Mouse (Mus musculus): ENCODE measurements around the gene Jmjd8. TPM values are rescaled to one million over a fixed set of nuclear protein-coding genes. Genes with fewer than 3 reads are reported as not detected.

The Jmjd8 gene
- polyA plus RNA-seq, 1 experiment from 2014 or later = 39.5 TPM

- peaks cover 27% of the 10 kb centered on the region for H3K36me3 ChIP-seq (ENCODE audit: control insufficient read depth, insufficient read depth, low read length)
- no peaks in the 10 kb centered on the region for H3K9me3 ChIP-seq (ENCODE audit: control insufficient read depth, low read length)
- peak overlapping the region; percentile 74 for H3K9ac ChIP-seq (ENCODE audit: low read length)
- H3K4me1 ChIP-seq (replicated peaks; ENCODE audit: control insufficient read depth, insufficient read depth, low read length) = peaks cover 30% of the 10 kb centered on the region
- peak overlapping the region; percentile 88 for H3K4me3 ChIP-seq (ENCODE audit: low read depth, low read length)
- peak overlapping the region; percentile 91 for H3K4me2 ChIP-seq (ENCODE audit: low read length)
- no peaks in the 10 kb centered on the region for H3K27me3 ChIP-seq (replicated peaks; ENCODE audit: control insufficient read depth, insufficient read depth, low read length)
- peak; percentile 97 for DNase-seq (ENCODE audit: low spot score)
- ATAC-seq (replicated peaks; ENCODE audit: low FRiP score, low TSS enrichment, low read depth) = peak; percentile 71
- peak overlapping the region; percentile 98 for H3K27ac ChIP-seq (ENCODE audit: low read depth)
- WGBS = under 1% methylated on average over 45 of the region's 45 CpGs
Observed at GRCm38 (mm10) chr17:25791843-25792527, 36.7 kb upstream of the Jmjd8 start.

GRCm38 (mm10) chr17:25792615-25793014 is 36.1 kb upstream of the Jmjd8 start, which contains the start of gene Fam173a:
Fam173a (minus strand) TSS chr17:25792901.
- under 1% methylated on average over 14 of the region's 14 CpGs for WGBS
- Histone ChIP-seq H3K4me2 (ENCODE audit: low read length) (peak within 1 kb of the TSS; percentile 91), H3K27me3 (replicated peaks; ENCODE audit: control insufficient read depth, insufficient read depth, low read length) (no peaks in the 10 kb centered on the region), H3K27ac (ENCODE audit: low read depth) (peak within 1 kb of the TSS; percentile 98), H3K36me3 (ENCODE audit: control insufficient read depth, insufficient read depth, low read length) (peaks cover 21% of the 10 kb centered on the region), H3K4me1 (replicated peaks; ENCODE audit: control insufficient read depth, insufficient read depth, low read length) (peaks cover 35% of the 10 kb centered on the region), H3K9ac (ENCODE audit: low read length) (peak within 1 kb of the TSS; percentile 74), H3K4me3 (ENCODE audit: low read depth, low read length) (peak within 1 kb of the TSS; percentile 88), H3K9me3 (ENCODE audit: control insufficient read depth, low read length) (no peaks in the 10 kb centered on the region)
- peak; percentile 66 for ATAC-seq (replicated peaks; ENCODE audit: low FRiP score, low TSS enrichment, low read depth)
- DNase-seq (ENCODE audit: low spot score) = no peak

GRCm38 (mm10) chr17:25794197-25794596 is 34.5 kb upstream of the Jmjd8 start:
- H3K27ac ChIP-seq (ENCODE audit: low read depth) = peak overlapping the region; percentile 98; the same call in 1 of the 2 replicates
- no peak overlapping the region for H3K4me3 ChIP-seq (ENCODE audit: low read depth, low read length)
- H3K27me3 ChIP-seq (replicated peaks; ENCODE audit: control insufficient read depth, insufficient read depth, low read length) = no peaks in the 10 kb centered on the region
- H3K36me3 ChIP-seq (ENCODE audit: control insufficient read depth, insufficient read depth, low read length) = peaks cover 9% of the 10 kb centered on the region
- peaks cover 35% of the 10 kb centered on the region for H3K4me1 ChIP-seq (replicated peaks; ENCODE audit: control insufficient read depth, insufficient read depth, low read length)
- no peak overlapping the region for H3K4me2 ChIP-seq (ENCODE audit: low read length)
- WGBS = 76% methylated on average over 13 of the region's 13 CpGs
- H3K9me3 ChIP-seq (ENCODE audit: control insufficient read depth, low read length) = no peaks in the 10 kb centered on the region
- ATAC-seq (replicated peaks; ENCODE audit: low FRiP score, low TSS enrichment, low read depth) (no peak), DNase-seq (ENCODE audit: low spot score) (no peak)
- no peak overlapping the region for H3K9ac ChIP-seq (ENCODE audit: low read length)

GRCm38 (mm10) chr17:25794998-25795397 is 33.7 kb upstream of the Jmjd8 start:
- H3K4me1 ChIP-seq (replicated peaks; ENCODE audit: control insufficient read depth, insufficient read depth, low read length) = peaks cover 35% of the 10 kb centered on the region
- H3K27me3 ChIP-seq (replicated peaks; ENCODE audit: control insufficient read depth, insufficient read depth, low read length) = no peaks in the 10 kb centered on the region
- DNase-seq (ENCODE audit: low spot score) (no peak), ATAC-seq (replicated peaks; ENCODE audit: low FRiP score, low TSS enrichment, low read depth) (no peak)
- peaks cover under 1% of the 10 kb centered on the region; the same call in 1 of the 2 replicates for H3K36me3 ChIP-seq (ENCODE audit: control insufficient read depth, insufficient read depth, low read length)
- 0 out of 2 replicates have a peak overlapping the region, but pooled peaks have one; percentile 86 for H3K4me3 ChIP-seq (ENCODE audit: low read depth, low read length)
- H3K4me2 ChIP-seq (ENCODE audit: low read length) = peak overlapping the region; percentile 96
- H3K27ac ChIP-seq (ENCODE audit: low read depth) = peak overlapping the region; percentile 8; the same call in 1 of the 2 replicates
- no peak overlapping the region; the same call in 1 of the 2 replicates for H3K9ac ChIP-seq (ENCODE audit: low read length)
- no peaks in the 10 kb centered on the region for H3K9me3 ChIP-seq (ENCODE audit: control insufficient read depth, low read length)
- 85% methylated on average over 17 of the region's 17 CpGs for WGBS

GRCm38 (mm10) chr17:25795609-25796092 is 33.0 kb upstream of the Jmjd8 start, which contains the start of gene AC134908.4:
AC134908.4 (minus strand) TSS chr17:25795659.
- Histone ChIP-seq H3K27ac (ENCODE audit: low read depth) (peak within 1 kb of the TSS; percentile 47; the same call in 1 of the 2 replicates), H3K9ac (ENCODE audit: low read length) (peak within 1 kb of the TSS; percentile 66), H3K27me3 (replicated peaks; ENCODE audit: control insufficient read depth, insufficient read depth, low read length) (no peaks in the 10 kb centered on the region), H3K36me3 (ENCODE audit: control insufficient read depth, insufficient read depth, low read length) (no peaks in the 10 kb centered on the region), H3K9me3 (ENCODE audit: control insufficient read depth, low read length) (no peaks in the 10 kb centered on the region), H3K4me1 (replicated peaks; ENCODE audit: control insufficient read depth, insufficient read depth, low read length) (peaks cover 35% of the 10 kb centered on the region), H3K4me2 (ENCODE audit: low read length) (peak within 1 kb of the TSS; percentile 96), H3K4me3 (ENCODE audit: low read depth, low read length) (peak within 1 kb of the TSS; percentile 86)
- 27% methylated on average over 6 of the region's 6 CpGs for WGBS
- DNase-seq (ENCODE audit: low spot score) (no peak), ATAC-seq (replicated peaks; ENCODE audit: low FRiP score, low TSS enrichment, low read depth) (no peak)

- Histone ChIP-seq H3K27ac (ENCODE audit: low read depth) (peak overlapping the region; percentile 47; the same call in 1 of the 2 replicates), H3K4me2 (ENCODE audit: low read length) (peak overlapping the region; percentile 96), H3K4me3 (ENCODE audit: low read depth, low read length) (peak overlapping the region; percentile 86), H3K9me3 (ENCODE audit: control insufficient read depth, low read length) (no peaks in the 10 kb centered on the region), H3K9ac (ENCODE audit: low read length) (peak overlapping the region; percentile 66), H3K27me3 (replicated peaks; ENCODE audit: control insufficient read depth, insufficient read depth, low read length) (no peaks in the 10 kb centered on the region; the same call in 1 of the 2 replicates), H3K36me3 (ENCODE audit: control insufficient read depth, insufficient read depth, low read length) (no peaks in the 10 kb centered on the region), H3K4me1 (replicated peaks; ENCODE audit: control insufficient read depth, insufficient read depth, low read length) (peaks cover 29% of the 10 kb centered on the region)
- 0 out of 2 replicates have a peak, but pooled peaks have one; percentile 2 for ATAC-seq (replicated peaks; ENCODE audit: low FRiP score, low TSS enrichment, low read depth)
- DNase-seq (ENCODE audit: low spot score) = no peak
- WGBS = 2% methylated on average over 37 of the region's 37 CpGs
Observed at GRCm38 (mm10) chr17:25796211-25796771, 32.4 kb upstream of the Jmjd8 start.

GRCm38 (mm10) chr17:25796951-25797369 is 31.7 kb upstream of the Jmjd8 start, which contains the start of gene Metrn:
Metrn (minus strand) TSS chr17:25797136.
- peak; percentile 92 for DNase-seq (ENCODE audit: low spot score)
- WGBS = under 1% methylated on average over 31 of the region's 35 CpGs
- Histone ChIP-seq H3K4me3 (ENCODE audit: low read depth, low read length) (peak within 1 kb of the TSS; percentile 86), H3K4me1 (replicated peaks; ENCODE audit: control insufficient read depth, insufficient read depth, low read length) (peaks cover 24% of the 10 kb centered on the region), H3K36me3 (ENCODE audit: control insufficient read depth, insufficient read depth, low read length) (no peaks in the 10 kb centered on the region), H3K27ac (ENCODE audit: low read depth) (peak within 1 kb of the TSS; percentile 47), H3K9me3 (ENCODE audit: control insufficient read depth, low read length) (no peaks in the 10 kb centered on the region), H3K9ac (ENCODE audit: low read length) (peak within 1 kb of the TSS; percentile 66), H3K27me3 (replicated peaks; ENCODE audit: control insufficient read depth, insufficient read depth, low read length) (peaks cover 4% of the 10 kb centered on the region; the same call in 1 of the 2 replicates), H3K4me2 (ENCODE audit: low read length) (peak within 1 kb of the TSS; percentile 96)
- ATAC-seq (replicated peaks; ENCODE audit: low FRiP score, low TSS enrichment, low read depth) = peak; percentile 74

- H3K9me3 ChIP-seq (ENCODE audit: control insufficient read depth, low read length) = no peaks in the 10 kb centered on the region
- no peak overlapping the region for H3K4me2 ChIP-seq (ENCODE audit: low read length)
- H3K9ac ChIP-seq (ENCODE audit: low read length) = no peak overlapping the region
- DNase-seq (ENCODE audit: low spot score) = peak; percentile 72
- H3K4me1 ChIP-seq (replicated peaks; ENCODE audit: control insufficient read depth, insufficient read depth, low read length) = peaks cover 6% of the 10 kb centered on the region
- WGBS = 6% methylated on average over 6 of the region's 6 CpGs
- no peak for ATAC-seq (replicated peaks; ENCODE audit: low FRiP score, low TSS enrichment, low read depth)
- no peak overlapping the region for H3K27ac ChIP-seq (ENCODE audit: low read depth)
- H3K27me3 ChIP-seq (replicated peaks; ENCODE audit: control insufficient read depth, insufficient read depth, low read length) = peaks cover 4% of the 10 kb centered on the region; the same call in 1 of the 2 replicates
- no peak overlapping the region for H3K4me3 ChIP-seq (ENCODE audit: low read depth, low read length)
- no peaks in the 10 kb centered on the region for H3K36me3 ChIP-seq (ENCODE audit: control insufficient read depth, insufficient read depth, low read length)
Observed at GRCm38 (mm10) chr17:25801029-25801428, 27.6 kb upstream of the Jmjd8 start.

Measured in intestine, embryonic 14.5 days (tissue).